Mouse (Mus musculus): ENCODE results near the gene Usp6nl.

Usp6nl gene

GRCm38 (mm10) chr2:6414400-6414799 is 91.9 kb downstream of the Usp6nl start:
- no peak for DNase-seq (ENCODE audit: low spot score)

GRCm38 (mm10) chr2:6417158-6417557 is 94.7 kb downstream of the Usp6nl start:
- peak; percentile 27 for DNase-seq (ENCODE audit: low spot score)

GRCm38 (mm10) chr2:6423661-6424550 is 101.4 kb downstream of the Usp6nl start:
- DNase-seq (ENCODE audit: low spot score) = no peak

- DNase-seq (ENCODE audit: low spot score) = no peak
Observed at GRCm38 (mm10) chr2:6424851-6425250, 102.4 kb downstream of the Usp6nl start.

- DNase-seq (ENCODE audit: low spot score) = peak; percentile 79
Observed at GRCm38 (mm10) chr2:6436085-6436950, 113.9 kb downstream of the Usp6nl start.

GRCm38 (mm10) chr2:6441688-6442087 is 119.2 kb downstream of the Usp6nl start:
- no peak for DNase-seq (ENCODE audit: low spot score)

- no peak for DNase-seq (ENCODE audit: low spot score)
Observed at GRCm38 (mm10) chr2:6442302-6442701, 119.8 kb downstream of the Usp6nl start.

GRCm38 (mm10) chr2:6444015-6444414 is 121.5 kb downstream of the Usp6nl start:
- DNase-seq (ENCODE audit: low spot score) = no peak

- no peak for DNase-seq (ENCODE audit: low spot score)
Observed at GRCm38 (mm10) chr2:6444723-6445169, 122.3 kb downstream of the Usp6nl start.

- DNase-seq (ENCODE audit: low spot score) = no peak
Observed at GRCm38 (mm10) chr2:6445858-6446257, 123.4 kb downstream of the Usp6nl start.

GRCm38 (mm10) chr2:6448880-6449279 is 126.4 kb downstream of the Usp6nl start:
- no peak for DNase-seq (ENCODE audit: low spot score)

GRCm38 (mm10) chr2:6449656-6450055 is 127.2 kb downstream of the Usp6nl start:
- no peak for DNase-seq (ENCODE audit: low spot score)

- no peak for DNase-seq (ENCODE audit: low spot score)
Observed at GRCm38 (mm10) chr2:6450544-6450943, 128.1 kb downstream of the Usp6nl start.

GRCm38 (mm10) chr2:6454941-6455516 is 132.6 kb downstream of the Usp6nl start:
- no peak for DNase-seq (ENCODE audit: low spot score)

- DNase-seq (ENCODE audit: low spot score) = no peak
Observed at GRCm38 (mm10) chr2:6459282-6460047, 137.0 kb downstream of the Usp6nl start.

- no peak for DNase-seq (ENCODE audit: low spot score)
Observed at GRCm38 (mm10) chr2:6462306-6462705, 139.8 kb downstream of the Usp6nl start.

GRCm38 (mm10) chr2:6463772-6464661 is 141.6 kb downstream of the Usp6nl start:
- DNase-seq (ENCODE audit: low spot score) = peak; percentile 76

GRCm38 (mm10) chr2:6466396-6466795 is 143.9 kb downstream of the Usp6nl start:
- DNase-seq (ENCODE audit: low spot score) = no peak

- no peak for DNase-seq (ENCODE audit: low spot score)
Observed at GRCm38 (mm10) chr2:6467318-6467717, 144.9 kb downstream of the Usp6nl start.

- DNase-seq (ENCODE audit: low spot score) = peak; percentile 83
Observed at GRCm38 (mm10) chr2:6469164-6469563, 146.7 kb downstream of the Usp6nl start.
